Mouse (Mus musculus): ENCODE results near the gene Kcne2. TPM values are rescaled to one million over a fixed set of nuclear protein-coding genes. Genes with fewer than 3 reads are reported as not detected.

Gene Kcne2
- total and polyA plus RNA-seq, 3 experiments: not detected

DNA sequence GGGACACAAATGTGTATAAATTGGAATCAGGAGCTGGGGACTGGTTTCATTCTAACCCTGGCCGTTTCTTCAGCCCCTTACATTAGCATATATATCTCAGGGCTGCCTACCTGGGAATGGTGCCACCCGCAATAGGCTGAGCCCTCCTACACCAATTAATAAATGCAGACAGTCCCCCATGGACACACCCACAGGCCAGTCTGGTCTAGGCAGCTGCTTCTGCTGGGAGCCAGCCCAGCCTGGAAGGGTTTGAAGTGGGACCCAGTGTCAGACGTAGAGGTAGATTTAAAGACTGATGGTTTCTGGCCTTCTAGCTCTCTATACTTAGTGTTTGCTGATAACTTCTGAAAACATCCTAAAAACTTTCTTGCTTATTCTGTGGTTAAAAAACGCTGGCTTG lies 16.9 kb downstream of the Kcne2 start:
- in situ Hi-C loops (cut with MboI; ENCODE audit: low pct_ligation_motif_present, low pct_unique_long_range_greater_than_20kb, low sequenced_read_pairs) (no loop called here), dilution Hi-C loops (cut with MboI; ENCODE audit: extremely low pct_ligation_motif_present, extremely low pct_unique_long_range_greater_than_20kb, low sequenced_read_pairs) (no loop called here)
- TF ChIP-seq ZMIZ1 (IDR thresholded peaks at IDR 0.05; ENCODE audit: low read depth, low read length) (no peak), KAT2A (IDR thresholded peaks at IDR 0.05; ENCODE audit: insufficient replicate concordance, low read length) (no peak), JUN (IDR thresholded peaks at IDR 0.05; ENCODE audit: insufficient read depth, low read depth, low read length) (no peak), GABPA (IDR thresholded peaks at IDR 0.05; ENCODE audit: insufficient replicate concordance, low read depth, low read length) (no peak), RAD21 (IDR thresholded peaks at IDR 0.05; ENCODE audit: low read depth, low read length) (no peak), CHD2 (IDR thresholded peaks at IDR 0.05; ENCODE audit: low read length) (no peak), NRF1 (IDR thresholded peaks at IDR 0.05; ENCODE audit: low read depth, low read length) (no peak)
- H3K9ac ChIP-seq (ENCODE audit: insufficient read depth, low read depth): no peak overlapping the region
- H3K27ac ChIP-seq (ENCODE audit: insufficient read depth, low read depth): no peak overlapping the region
- H3K79me2 ChIP-seq (replicated peaks; ENCODE audit: control insufficient read depth, extremely low read depth, insufficient read depth, poor library complexity, severe bottlenecking): no peaks in the 10 kb centered on the region
- peaks cover 52 to 85% of the 10 kb centered on the region in 2 experiments for H3K36me3 ChIP-seq (replicated peaks in 1 of 2; ENCODE audit: control insufficient read depth in 1 of 2, insufficient read depth in 1 of 2, low read length in 1 of 2)
- H3K4me2 ChIP-seq (ENCODE audit: insufficient read depth, low read depth, poor library complexity, severe bottlenecking): no peak overlapping the region
- H3K9me3 ChIP-seq (replicated peaks; ENCODE audit: low read length): no peaks in the 10 kb centered on the region
- H3K4me1 ChIP-seq (ENCODE audit: control insufficient read depth in 1 of 2, insufficient read depth in 2 of 2): peaks cover 0 to 27% of the 10 kb centered on the region in 2 experiments; a peak in 2 of 4 replicates
- no peak for DNase-seq (ENCODE audit: extremely low read depth)
- no peaks in the 10 kb centered on the region for H3K27me3 ChIP-seq (replicated peaks)
- no peak overlapping the region for H3K4me3 ChIP-seq (replicated peaks in 1 of 3; ENCODE audit: low read depth in 2 of 3, low read length in 2 of 3, poor library complexity in 1 of 3)

DNA sequence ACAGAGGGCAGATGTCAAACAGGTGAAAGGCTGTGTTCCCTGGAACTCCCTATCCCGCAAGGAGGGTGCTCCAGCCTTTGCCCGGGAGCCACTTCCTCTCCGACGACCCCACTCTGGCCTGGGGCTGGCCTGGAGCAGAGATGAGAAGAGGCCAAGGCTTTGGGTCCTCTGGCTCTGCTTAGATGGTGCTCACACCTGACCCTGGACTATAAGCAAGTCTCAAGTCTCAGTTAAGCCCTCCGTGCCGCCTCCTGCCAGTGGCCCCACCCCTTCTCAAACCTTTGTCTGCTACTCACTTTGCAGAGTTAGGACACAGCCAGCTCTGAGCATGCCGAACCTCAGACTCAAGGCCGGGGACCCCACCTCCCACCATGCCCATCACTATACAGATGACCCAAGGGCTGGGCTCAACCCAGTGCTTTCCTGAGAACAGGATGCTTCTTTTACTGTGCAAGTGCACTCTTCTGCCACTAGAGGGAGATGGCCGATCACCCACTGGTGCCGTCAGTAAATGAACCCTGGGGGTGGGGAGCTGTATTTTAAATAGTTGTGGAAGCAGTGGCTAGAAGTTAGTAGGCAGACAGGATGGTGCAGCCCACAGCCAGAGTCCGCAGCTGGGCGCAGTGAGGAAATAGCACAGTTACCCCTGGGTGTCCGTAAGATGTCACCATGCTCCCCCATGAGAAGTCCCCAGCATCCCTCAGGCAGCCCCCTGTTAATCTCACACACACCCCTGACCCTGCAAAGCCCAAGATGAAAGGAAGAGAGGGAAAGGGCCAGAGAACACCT lies 22.0 kb downstream of the Kcne2 start:
- peaks cover 10% of the 10 kb centered on the region for H3K9me3 ChIP-seq (replicated peaks; ENCODE audit: low read length)
- H3K27ac ChIP-seq (ENCODE audit: insufficient read depth, low read depth): no peak overlapping the region
- no peaks in the 10 kb centered on the region for H3K79me2 ChIP-seq (replicated peaks; ENCODE audit: control insufficient read depth, extremely low read depth, insufficient read depth, poor library complexity, severe bottlenecking)
- in situ Hi-C loops (cut with MboI; ENCODE audit: low pct_ligation_motif_present, low pct_unique_long_range_greater_than_20kb, low sequenced_read_pairs): no loop called here
- no peak overlapping the region for H3K4me2 ChIP-seq (ENCODE audit: insufficient read depth, low read depth, poor library complexity, severe bottlenecking)
- H3K27me3 ChIP-seq (replicated peaks): no peaks in the 10 kb centered on the region
- H3K4me3 ChIP-seq (replicated peaks in 1 of 3; ENCODE audit: low read depth in 2 of 3, low read length in 2 of 3, poor library complexity in 1 of 3): no peak overlapping the region
- peaks cover 21 to 40% of the 10 kb centered on the region in 2 experiments for H3K4me1 ChIP-seq (ENCODE audit: control insufficient read depth in 1 of 2, insufficient read depth in 2 of 2)
- H3K9ac ChIP-seq (ENCODE audit: insufficient read depth, low read depth): no peak overlapping the region
- dilution Hi-C loops (cut with MboI; ENCODE audit: extremely low pct_ligation_motif_present, extremely low pct_unique_long_range_greater_than_20kb, low sequenced_read_pairs): no loop called here
- peak; percentile 89 for DNase-seq (ENCODE audit: extremely low read depth)
- H3K36me3 ChIP-seq (replicated peaks in 1 of 2; ENCODE audit: control insufficient read depth in 1 of 2, insufficient read depth in 1 of 2, low read length in 1 of 2): peaks cover 22 to 48% of the 10 kb centered on the region in 2 experiments
- TF ChIP-seq TBP (conservative IDR thresholded peaks at IDR 0.05; ENCODE audit: low read depth, low read length) (no peak), MAX (IDR thresholded peaks at IDR 0.05; ENCODE audit: low read length) (no peak), ZNF384 (IDR thresholded peaks at IDR 0.05; ENCODE audit: low read depth, low read length) (no peak), NRF1 (IDR thresholded peaks at IDR 0.05; ENCODE audit: low read depth, low read length) (no peak), MYC (IDR thresholded peaks at IDR 0.05; ENCODE audit: low read depth, low read length) (no peak), SIN3A (IDR thresholded peaks at IDR 0.05; ENCODE audit: low read length) (no peak), UBTF (IDR thresholded peaks at IDR 0.05; ENCODE audit: low read depth, low read length) (no peak), MAFK (IDR thresholded peaks at IDR 0.05; ENCODE audit: insufficient replicate concordance, low read length) (no peak), POLR2AphosphoS2 (IDR thresholded peaks at IDR 0.05; ENCODE audit: low read depth, low read length) (no peak), ELF1 (IDR thresholded peaks at IDR 0.05; ENCODE audit: low read depth, low read length) (peak; percentile 44), NELFE (IDR thresholded peaks at IDR 0.05; ENCODE audit: low read depth, low read length) (peak; percentile 40; the same call in 1 of the 2 replicates), GABPA (IDR thresholded peaks at IDR 0.05; ENCODE audit: insufficient replicate concordance, low read depth, low read length) (no peak), PAX5 (IDR thresholded peaks at IDR 0.05; ENCODE audit: low read length) (no peak), E2F4 (IDR thresholded peaks at IDR 0.05; ENCODE audit: insufficient replicate concordance, low read depth, low read length) (no peak), JUN (IDR thresholded peaks at IDR 0.05; ENCODE audit: insufficient read depth, low read depth, low read length) (no peak), RAD21 (IDR thresholded peaks at IDR 0.05; ENCODE audit: low read depth, low read length) (peak; percentile 98), ETS1 (conservative IDR thresholded peaks at IDR 0.05; ENCODE audit: low read depth, low read length) (no peak), MEF2A (IDR thresholded peaks at IDR 0.05; ENCODE audit: borderline replicate concordance, low read depth, low read length) (no peak), KAT2A (IDR thresholded peaks at IDR 0.05; ENCODE audit: insufficient replicate concordance, low read length) (no peak), JUND (conservative IDR thresholded peaks at IDR 0.05; ENCODE audit: low read depth, low read length) (no peak), IRF4 (IDR thresholded peaks at IDR 0.05; ENCODE audit: low read depth, low read length) (peak; percentile 34; the same call in 1 of the 2 replicates), USF2 (conservative IDR thresholded peaks at IDR 0.05; ENCODE audit: low read depth, low read length) (no peak), ZKSCAN1 (IDR thresholded peaks at IDR 0.05; ENCODE audit: borderline replicate concordance, low read depth, low read length) (no peak), RCOR1 (conservative IDR thresholded peaks at IDR 0.05; ENCODE audit: low read depth, low read length) (no peak), CTCF (conservative IDR thresholded peaks at IDR 0.05 in 1 of 2, IDR thresholded peaks at IDR 0.05 in 1 of 2; ENCODE audit: low read depth in 2 of 2, low read length in 2 of 2) (peak; percentile 93 to 99), CHD2 (IDR thresholded peaks at IDR 0.05; ENCODE audit: low read length) (peak; percentile 77), USF1 (IDR thresholded peaks at IDR 0.05; ENCODE audit: low read depth, low read length) (no peak), EP300 (IDR thresholded peaks at IDR 0.05; ENCODE audit: low read length) (no peak), CHD1 (IDR thresholded peaks at IDR 0.05; ENCODE audit: low read depth, low read length) (no peak)
